Mouse (Mus musculus): ENCODE results near the gene Rho.

Rho gene

DNA sequence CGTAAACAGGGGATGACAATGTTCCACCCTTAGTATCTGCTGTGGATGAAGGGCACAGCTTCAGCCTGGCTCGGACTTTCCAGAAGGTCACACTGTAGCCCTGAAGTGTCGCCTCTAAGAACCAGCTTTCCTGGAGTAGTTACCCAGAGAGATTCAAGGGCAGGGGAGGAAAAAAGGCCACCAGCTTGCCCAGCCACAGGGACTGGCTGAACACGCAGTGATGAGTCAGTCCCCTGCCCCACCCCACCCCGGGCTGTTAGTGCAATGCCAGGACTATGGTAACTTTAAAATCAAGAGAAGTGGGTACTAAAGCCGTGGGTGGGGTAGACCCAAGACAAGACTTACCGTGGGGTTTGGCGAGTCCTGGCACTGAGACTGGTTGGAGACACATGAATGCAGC is 44.1 kb downstream of the Rho start:
- DNase-seq (ENCODE audit: low spot score in 2 of 2), result no peak

DNA sequence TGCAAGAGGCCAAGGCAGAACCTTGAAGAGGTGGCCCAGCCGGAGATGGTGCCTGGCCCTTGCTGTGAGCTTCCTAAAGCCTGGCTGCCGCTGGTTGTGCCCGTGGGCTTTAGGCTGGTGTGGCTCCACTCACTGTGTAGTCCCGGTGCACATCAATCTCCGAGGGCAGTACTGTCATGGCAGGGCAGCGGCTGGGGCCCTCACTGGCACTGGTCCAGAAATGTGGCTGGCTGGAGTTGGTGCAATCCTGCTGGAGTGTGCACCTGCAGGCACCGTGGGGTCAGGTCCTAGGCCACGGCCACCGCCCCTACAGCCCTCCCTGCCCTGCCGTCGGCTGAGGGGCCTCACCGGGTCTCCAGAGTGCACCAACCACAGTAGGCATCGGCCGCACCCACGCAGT is 46.3 kb downstream of the Rho start:
- DNase-seq (ENCODE audit: low spot score in 2 of 2), result no peak

DNA sequence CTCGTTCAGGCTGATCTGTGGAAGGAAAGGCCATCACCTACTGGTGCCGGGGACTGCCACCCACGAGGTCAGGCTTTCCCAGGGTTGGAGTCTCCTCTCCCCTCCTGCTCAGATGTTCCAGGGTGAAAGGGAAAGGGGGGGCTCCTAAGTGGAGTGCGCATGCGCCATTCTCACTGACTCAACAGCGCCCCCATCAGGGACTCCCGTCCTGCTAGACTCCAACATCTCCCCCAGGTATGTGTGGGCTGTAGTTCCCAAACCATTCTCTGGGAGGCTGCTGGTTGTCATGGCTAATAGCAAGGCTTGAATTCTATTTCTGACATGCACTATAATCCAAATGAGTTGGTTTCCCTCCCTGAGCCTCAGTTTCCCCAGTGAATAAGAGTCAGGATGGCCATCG is 47.0 kb downstream of the Rho start:
- DNase-seq (ENCODE audit: low spot score in 2 of 2), result no peak

DNA sequence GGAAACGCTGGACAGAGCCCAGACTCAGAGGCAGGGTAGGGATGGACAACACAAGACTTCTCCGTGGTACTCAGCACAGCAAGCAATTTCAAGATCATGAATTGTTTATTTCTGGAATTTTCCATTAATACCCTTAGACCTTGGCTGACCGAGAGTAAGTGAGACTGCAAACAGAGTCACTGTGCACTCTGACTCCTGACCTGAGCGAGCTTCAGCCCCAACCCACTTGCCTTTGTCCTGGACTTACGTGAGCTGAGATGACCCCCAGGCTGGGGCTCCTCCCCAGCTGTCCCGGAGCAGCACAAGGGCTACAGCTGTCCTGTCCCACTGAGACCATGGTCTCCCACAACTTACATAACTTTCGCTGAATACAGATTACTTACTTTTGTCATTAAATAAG is 51.3 kb downstream of the Rho start:
- no peak for DNase-seq (ENCODE audit: low spot score in 2 of 2)

DNA sequence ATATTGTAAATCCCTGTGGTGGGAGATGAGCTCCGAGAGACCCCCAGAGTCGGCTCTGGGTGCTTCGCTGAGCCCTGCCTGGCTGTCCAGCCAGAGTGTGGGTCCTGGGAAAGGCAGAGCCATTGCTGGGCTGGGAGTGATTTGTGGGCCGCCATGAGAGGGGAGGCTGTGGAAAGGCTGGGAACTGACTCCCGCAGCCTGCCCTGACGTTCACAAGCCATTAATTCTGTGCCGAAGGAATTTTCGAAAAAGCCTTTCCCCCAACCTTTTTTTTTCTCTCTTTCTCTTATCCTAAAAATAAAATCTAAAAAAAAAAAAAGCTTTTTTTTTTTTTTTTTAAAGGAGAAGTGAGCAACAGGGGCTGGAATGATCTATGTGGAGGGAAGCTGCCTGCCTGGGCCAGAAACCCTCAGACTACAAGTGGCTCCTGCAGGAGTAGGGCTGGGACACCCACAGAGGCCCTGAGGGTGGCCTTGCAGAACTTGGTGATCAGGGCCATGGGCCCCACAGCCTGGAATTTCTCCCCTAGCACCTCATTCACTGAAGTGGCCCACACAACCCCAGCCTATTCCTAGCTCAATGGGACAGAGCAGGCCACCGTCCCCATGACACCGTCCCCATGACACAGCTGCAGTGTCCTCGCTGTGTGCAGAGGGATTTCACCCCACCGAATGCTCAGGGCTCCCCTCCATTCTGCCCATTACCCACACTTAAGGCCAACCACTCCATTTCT is 51.9 kb downstream of the Rho start:
- DNase-seq (ENCODE audit: low spot score in 2 of 2), result no peak

DNA sequence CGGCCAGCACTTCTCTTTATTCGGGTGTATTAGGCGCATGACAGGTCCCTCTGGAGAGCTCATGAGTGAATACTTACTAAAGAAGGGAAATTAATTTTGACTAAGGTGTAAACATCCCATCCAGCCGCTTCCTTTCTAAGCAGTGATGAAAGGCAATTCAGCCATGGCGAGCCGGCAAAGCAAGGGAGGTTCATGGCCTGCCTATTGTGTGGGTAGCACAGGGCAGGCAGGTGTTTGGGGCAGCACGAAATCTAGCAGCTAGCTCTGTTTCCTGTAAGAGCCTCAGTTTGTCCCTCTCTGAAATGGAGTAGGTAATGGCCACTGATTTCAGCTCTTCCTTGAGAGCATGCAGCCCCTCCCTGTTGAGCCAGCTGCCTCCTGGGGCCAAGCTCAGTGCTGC is 53.0 kb downstream of the Rho start:
- DNase-seq (ENCODE audit: low spot score in 2 of 2), result no peak

DNA sequence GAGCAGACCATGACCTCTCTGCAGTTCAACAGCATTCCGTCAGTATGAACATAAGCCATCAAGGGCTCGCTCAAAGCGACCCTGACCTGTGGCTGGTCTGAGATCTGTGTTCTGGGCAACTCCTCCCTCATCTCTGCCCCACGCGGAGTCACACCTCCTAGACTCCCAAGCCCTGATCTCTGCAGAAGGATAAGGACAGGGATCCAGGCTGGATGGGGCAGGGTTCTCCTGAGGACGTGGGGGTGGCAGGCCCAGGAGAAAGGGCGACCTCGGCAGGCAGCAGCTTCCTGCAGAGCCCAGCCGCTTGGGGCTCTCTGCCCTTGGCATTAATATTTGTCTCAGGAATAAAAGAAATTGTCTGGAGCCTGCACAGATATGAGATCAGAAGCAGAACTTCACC is 54.1 kb downstream of the Rho start:
- DNase-seq (ENCODE audit: low spot score in 2 of 2), result no peak

DNA sequence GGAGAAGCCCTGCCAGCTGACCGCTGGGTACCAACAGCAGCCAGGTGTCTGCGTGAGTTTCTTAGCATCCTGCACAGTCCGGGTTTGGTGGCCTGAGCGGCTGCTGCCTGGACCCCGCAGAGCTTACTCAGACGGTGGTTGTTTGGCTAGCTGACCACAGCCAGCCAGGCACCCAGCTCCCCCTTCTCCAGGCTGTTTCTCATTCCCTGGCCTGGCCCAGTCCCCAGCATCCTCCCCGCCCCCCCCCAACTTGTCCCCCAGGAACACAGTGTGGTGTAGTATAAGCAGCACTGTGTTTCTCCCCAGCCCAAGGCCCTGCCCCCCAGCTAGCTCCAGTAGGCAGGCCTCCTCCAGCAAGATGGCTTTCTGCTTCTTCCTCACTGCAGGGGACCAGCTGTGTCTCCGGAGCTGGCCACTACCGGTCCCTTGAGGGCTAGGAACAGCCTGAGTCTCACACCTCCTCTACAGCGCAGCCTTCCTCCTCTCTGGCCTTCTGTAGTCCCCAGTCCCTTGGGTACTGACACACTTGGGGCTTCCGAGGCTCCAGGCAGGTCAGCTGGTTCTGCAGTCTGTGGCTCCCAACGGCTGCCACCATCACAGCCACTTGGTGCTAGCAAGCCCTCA is 55.0 kb downstream of the Rho start:
- no peak for DNase-seq (ENCODE audit: low spot score in 2 of 2)

DNA sequence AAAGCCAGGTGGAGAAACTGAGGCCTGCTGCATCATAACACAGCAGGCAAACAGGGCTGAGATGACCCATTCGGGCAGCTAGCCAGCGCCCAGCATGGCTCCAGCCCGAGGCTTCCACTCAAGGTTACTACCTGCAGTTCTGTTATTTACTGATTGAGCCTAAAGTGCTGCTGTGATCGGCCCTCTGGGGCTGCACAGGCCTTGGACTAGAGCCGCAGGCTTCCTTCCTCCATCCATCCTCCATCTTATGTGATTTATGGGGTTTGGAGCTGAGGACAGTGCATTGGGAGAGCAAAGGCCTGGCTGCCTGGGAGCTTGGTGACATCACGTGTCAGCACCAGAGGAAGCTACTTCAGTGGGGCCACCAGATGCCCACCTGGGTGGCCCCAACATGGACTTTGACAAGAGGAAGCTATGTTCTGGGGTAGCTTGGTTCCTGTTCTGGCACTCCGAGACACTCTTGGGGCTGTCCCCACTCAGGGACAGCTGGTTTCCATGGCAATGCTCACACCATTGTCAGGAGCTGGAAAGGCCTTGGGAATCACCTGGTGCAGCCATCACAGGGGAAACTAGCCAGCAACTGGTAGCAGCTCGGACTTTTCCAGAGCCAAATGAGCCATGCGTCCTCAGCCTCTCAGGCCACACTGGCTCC is 55.7 kb downstream of the Rho start:
- no peak for DNase-seq (ENCODE audit: low spot score in 2 of 2)

DNA sequence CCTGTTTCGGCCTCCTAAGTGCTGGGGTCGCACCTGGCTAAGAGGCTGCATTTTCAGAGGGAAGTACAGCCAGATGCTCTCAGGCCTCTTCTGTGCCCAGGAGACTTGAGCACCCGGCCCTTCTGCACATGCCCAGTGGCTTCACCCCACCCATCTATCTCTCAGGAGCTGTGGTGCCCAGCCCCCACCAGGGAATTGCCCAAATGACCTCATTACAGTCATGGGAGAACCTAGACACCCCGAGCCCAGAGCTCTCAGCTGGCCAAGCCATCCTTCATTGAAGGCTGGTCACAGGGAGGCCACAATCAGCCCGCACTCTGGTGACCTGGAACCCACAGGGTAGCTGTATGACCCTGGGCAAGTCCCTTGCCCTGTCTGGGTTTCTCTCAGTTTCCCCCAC is 57.5 kb downstream of the Rho start:
- DNase-seq (ENCODE audit: low spot score in 2 of 2), result no peak

DNA sequence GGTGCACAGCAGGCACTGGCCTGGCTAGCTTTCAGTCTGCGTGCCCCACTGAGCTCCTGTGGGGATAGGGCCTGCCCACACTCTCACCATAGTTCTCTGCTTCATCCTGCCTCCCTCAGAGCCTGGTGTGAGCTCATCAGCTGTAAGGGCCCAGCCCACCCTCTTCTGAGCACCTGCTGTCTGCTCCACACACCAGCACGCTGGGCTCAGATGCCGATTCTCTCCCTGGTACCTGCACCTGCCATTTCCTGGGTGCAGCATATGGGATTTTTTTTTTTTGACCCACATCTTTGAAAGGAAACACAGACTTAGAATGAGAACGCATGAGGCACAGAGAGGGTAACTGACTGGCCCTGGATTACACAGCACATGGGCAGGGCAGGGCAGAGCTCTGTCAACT is 58.1 kb downstream of the Rho start:
- no peak for DNase-seq (ENCODE audit: low spot score in 2 of 2)
